Comparison of ENCODE assay signal across 38 mouse cellular contexts in the genomic region with DNA sequence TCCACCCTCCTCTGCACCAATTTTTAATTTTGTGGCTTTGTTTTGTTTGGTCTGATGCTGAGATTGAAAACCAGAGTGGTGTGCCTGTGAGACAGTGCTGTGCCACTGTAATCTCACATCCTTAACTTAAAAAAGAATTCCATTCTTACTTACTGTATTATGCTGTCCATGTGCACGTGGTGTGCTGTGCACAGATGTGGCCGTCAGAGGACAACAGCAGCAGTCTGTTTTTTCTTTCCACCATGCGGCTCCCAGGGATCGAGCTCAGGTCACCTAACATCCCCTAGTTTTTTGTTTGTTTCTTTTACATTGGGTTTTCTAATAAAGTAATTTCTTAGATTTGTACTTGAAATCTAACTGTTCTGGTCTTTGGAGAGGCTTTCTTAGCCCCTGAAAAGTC. TPM values are rescaled to one million over a fixed set of nuclear protein-coding genes. Genes with fewer than 3 reads are reported as not detected.
"Had no signal": no experiment of that assay in that cellular context is flagged by ENCODE, and none has a peak within 500 bp of the region (broad histone marks: within the 10 kb centered on the region; RNA-seq: fewer than 3 reads in every experiment).

No protein-coding gene starts in this region.

- DNase-seq: gastrocnemius, adult 2 months; gastrocnemius, postnatal 10 days; gastrocnemius, postnatal 25 days; heart, adult 18-20 months; heart, postnatal 10 days; heart, postnatal 4 days; kidney, adult 2 months; kidney, adult 9 months; kidney, postnatal 10 days; kidney, postnatal 25 days; kidney, postnatal 4 days had no signal

- H3K4me1 ChIP-seq: hindbrain, embryonic 12.5 days had no signal

- H3K27ac ChIP-seq: gastrocnemius, adult 2 months; hindbrain, embryonic 10.5 days; hindbrain, embryonic 12.5 days; hindbrain, embryonic 14.5 days; intestine, embryonic 15.5 days; layer of hippocampus, adult 2 months; left cerebral cortex, adult 2 months; limb, embryonic 15.5 days; liver, embryonic 12.5 days; liver, embryonic 14.5 days had no signal

- H3K4me2 ChIP-seq: heart, embryonic 11.5 days; hindbrain, embryonic 12.5 days; hindbrain, embryonic 14.5 days; intestine, embryonic 15.5 days; limb, embryonic 15.5 days; liver, embryonic 12.5 days had no signal

- H3K9me3 ChIP-seq: hindbrain, embryonic 10.5 days; hindbrain, embryonic 12.5 days; intestine, embryonic 15.5 days; limb, embryonic 15.5 days; liver, embryonic 12.5 days had no signal

- H3K27me3 ChIP-seq: hindbrain, embryonic 12.5 days; intestine, embryonic 15.5 days; limb, embryonic 15.5 days; liver, embryonic 12.5 days had no signal

- ATAC-seq: hindbrain, embryonic 16.5 days; inflammation-experienced regulatory T-cells, adult 6 months; intestine, embryonic 15.5 days; intestine, postnatal 0 days; liver, embryonic 12.5 days had no signal

- H3K9ac ChIP-seq: hindbrain, embryonic 12.5 days; hindbrain, embryonic 14.5 days; intestine, embryonic 15.5 days; limb, embryonic 15.5 days; liver, embryonic 12.5 days; liver, embryonic 14.5 days had no signal

- H3K4me3 ChIP-seq: gastrocnemius, adult 2 months; hindbrain, embryonic 10.5 days; hindbrain, embryonic 12.5 days; intestine, embryonic 15.5 days; layer of hippocampus, adult 2 months; left cerebral cortex, adult 2 months; limb, embryonic 15.5 days; liver, embryonic 12.5 days had no signal

RNA-seq across cellular contexts. Expression of gene Zp3, which starts 24.6 kb away (rescaled TPM):
- total RNA-seq: gastrocnemius, adult 2 months; gastrocnemius, postnatal 10 days; gastrocnemius, postnatal 25 days; gastrocnemius, postnatal 4 days; granulocyte monocyte progenitor cell, adult 5-6 weeks; heart, adult 18-20 months; heart, adult 8-10 months; heart, postnatal 10 days; heart, postnatal 25 days; heart, postnatal 4 days; layer of hippocampus, adult 2 months; layer of hippocampus, postnatal 10 days; layer of hippocampus, postnatal 25 days; left cerebral cortex, adult 2 months; left cerebral cortex, postnatal 14 days; left cerebral cortex, postnatal 36 days; liver, adult 2 months had no signal
- polyA plus RNA-seq: heart, embryonic 14.5 days; heart, embryonic 16.5 days; hindbrain, embryonic 10.5 days; hindbrain, embryonic 14.5 days; hindbrain, embryonic 16.5 days; inflammation-experienced regulatory T-cells, adult 6 months; intestine, postnatal 0 days; limb, embryonic 11.5 days; liver, adult 2 months; liver, embryonic 12.5 days; liver, embryonic 14.5 days had no signal

RNA-seq across cellular contexts. Expression of gene Upk3b, which starts 33.8 kb away (rescaled TPM):
- total RNA-seq: gastrocnemius, adult 2 months; granulocyte monocyte progenitor cell, adult 5-6 weeks; layer of hippocampus, adult 2 months; layer of hippocampus, postnatal 10 days; layer of hippocampus, postnatal 25 days; left cerebral cortex, adult 2 months; left cerebral cortex, postnatal 14 days; left cerebral cortex, postnatal 36 days had no signal
- polyA plus RNA-seq: frontal cortex, adult 2 months; hindbrain, embryonic 14.5 days had no signal

RNA-seq across cellular contexts. Expression of gene Upk3bl, which starts 49.8 kb away (rescaled TPM):
- total RNA-seq: gastrocnemius, adult 2 months; gastrocnemius, postnatal 10 days; gastrocnemius, postnatal 25 days; granulocyte monocyte progenitor cell, adult 5-6 weeks; heart, adult 18-20 months; heart, adult 8-10 months; heart, postnatal 10 days; heart, postnatal 25 days; heart, postnatal 4 days; layer of hippocampus, adult 2 months; layer of hippocampus, postnatal 10 days; layer of hippocampus, postnatal 25 days; left cerebral cortex, adult 2 months; left cerebral cortex, postnatal 14 days; left cerebral cortex, postnatal 36 days; liver, adult 2 months had no signal
- polyA plus RNA-seq: hindbrain, embryonic 14.5 days; hindbrain, embryonic 16.5 days; inflammation-experienced regulatory T-cells, adult 6 months; intestine, postnatal 0 days; liver, adult 2 months; liver, embryonic 16.5 days had no signal
